Mouse (Mus musculus): ENCODE results near the gene Fuca2.

Fuca2 gene

DNA sequence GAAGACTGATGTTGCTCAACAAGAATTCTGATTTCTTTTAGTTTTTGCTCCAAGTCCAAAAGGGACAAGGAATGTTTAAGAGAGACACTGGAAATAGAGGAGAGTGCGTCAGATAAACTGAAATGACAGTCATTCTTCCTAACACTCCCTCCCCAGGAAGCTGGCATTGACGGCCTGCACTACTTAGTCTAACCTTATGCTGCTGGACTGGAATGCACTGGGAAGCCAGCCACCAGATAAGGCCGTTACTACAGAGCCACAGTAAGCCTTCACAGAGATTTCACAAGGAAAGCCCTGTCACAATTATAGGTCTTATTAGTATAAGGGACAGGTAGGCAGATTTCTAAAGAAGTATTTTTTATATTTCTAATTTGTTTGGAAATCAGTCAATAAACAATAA is 35.4 kb downstream of the Fuca2 start:
- no peak for DNase-seq

DNA sequence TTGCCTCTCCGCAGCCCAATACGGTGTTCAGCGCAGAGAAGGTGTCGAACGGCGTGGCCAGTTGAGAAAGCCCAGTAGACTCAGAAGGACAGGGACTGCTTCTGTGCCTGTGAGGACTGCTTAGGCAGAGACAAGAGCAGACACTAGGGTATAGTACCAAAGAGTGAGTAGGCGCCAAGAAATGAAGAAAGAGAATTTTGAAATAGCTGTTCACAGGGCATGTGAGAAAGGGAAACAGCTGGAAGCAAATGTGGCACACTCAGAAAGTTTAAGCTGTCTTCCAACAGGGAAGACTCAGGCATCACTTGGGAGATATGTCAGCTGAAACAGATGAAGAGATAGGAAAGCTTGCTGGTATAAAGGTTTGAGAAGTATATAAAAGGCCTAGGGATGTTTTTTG is 37.4 kb downstream of the Fuca2 start:
- peak; percentile 18 for DNase-seq

DNA sequence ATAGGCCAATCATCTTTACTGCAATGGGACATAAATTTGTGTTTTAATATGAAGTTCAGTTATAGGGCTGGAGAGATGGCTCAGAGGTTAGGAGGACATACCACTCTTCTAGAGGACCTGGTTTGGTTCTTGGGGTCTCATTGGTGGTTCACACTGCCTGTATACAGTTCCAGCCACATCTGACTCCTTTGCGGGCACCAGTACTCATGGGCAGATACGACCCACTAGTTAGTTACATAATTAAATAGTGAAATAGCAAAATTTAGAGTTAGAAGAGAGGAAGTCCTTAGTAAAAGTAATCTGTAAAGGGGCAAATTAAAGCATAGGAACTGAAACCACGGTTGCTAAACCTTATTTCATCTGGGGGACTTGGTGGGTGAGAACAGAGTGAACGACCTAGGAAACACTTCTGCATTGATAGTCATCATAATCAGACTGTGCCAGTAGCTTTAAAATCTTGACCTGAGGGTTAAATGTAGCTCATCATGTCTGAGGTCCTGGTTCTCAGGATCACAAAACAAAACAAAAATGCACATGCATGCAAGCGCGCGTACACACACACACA is 40.5 kb downstream of the Fuca2 start:
- DNase-seq: no peak

DNA sequence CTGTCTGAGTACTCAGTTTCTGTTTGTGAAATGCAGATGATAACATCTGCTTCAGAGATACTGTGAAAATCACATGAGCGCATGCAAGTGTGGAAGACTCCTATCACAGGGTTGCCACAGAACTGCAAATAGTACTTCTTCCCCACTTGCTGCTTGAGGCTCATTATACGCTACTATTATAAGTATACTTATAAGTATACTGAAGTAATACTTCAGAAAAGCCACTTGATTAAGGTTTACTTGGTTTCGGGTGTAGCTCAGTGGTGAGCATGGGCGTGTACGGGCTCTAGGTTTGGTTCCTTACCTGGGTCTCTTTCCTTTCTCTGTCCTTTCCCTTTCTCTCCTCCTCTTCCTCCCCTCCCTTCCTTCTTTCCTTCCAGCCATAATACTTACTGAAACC is 42.4 kb downstream of the Fuca2 start:
- peak; percentile 27 for DNase-seq

DNA sequence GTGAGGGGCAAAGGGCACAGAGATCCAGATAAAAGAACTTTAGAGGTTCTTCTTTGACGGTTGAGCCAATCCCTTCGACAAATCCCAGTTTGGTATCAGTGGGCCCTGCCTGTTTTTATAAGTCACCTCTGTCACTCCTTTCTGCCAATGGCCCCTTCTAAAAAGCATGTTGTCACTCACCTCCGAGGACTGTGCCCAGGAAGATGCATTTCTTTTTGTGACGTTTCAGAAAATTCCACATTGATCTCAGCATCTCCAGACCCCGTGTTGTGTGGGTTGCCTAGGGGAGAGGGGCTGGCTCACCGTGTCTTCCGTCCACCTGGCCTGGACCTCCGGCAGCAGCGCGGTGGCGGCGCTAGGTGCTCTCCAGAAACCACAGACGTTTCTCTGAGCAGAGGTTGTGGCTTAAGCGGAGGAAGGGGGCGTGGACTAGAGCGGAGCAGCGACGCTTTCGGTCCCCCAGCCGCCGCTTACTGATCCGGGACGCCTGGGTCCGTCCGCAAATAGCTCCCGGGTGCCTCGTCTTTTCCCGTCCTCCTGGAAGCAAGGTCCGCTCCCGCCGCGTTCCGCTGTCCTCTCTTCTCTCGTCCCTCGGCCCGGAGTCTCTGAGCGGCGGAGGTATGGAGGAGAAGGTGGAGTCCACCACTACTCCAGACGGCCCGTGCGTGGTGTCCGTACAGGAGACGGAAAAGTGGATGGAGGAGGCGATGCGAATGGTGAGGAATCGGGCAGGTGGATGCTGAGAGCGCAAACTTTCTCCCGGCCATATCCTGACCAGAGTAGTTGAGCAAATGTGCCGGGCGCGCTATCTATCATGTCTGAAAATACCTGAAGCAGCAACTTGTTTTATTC is 53.5 kb downstream of the Fuca2 start, which contains the start of the genes Adat2 and Pex3:
Gene Adat2 (plus strand): TSS at position 249 of the 852 bp plus-strand sequence.
Gene Pex3 (minus strand): TSS at position 497 of the 852 bp plus-strand sequence.
- peak; percentile 92 for DNase-seq

DNA sequence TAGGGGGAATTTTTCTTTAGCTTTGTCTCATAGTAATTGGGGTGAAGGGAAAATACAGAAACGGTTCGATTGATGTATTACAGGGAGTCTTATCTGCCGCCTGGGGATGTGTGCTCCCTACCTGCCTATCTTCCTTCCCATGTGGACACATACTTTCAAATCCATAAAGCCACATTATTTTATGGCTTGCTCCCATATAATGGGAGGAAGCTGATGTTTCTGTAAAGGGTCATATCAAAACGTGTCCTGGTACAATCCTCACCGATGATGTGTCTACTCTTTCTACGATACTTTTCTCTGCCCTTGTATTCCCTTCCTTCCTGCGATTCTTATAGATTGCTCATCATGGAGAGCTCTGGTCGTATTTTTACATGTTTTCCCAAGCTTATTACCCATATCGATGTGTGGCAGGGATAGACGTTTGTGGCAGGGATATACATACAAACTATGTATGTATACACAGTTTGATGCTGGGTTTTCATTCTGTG is 54.2 kb downstream of the Fuca2 start:
- no peak for DNase-seq

DNA sequence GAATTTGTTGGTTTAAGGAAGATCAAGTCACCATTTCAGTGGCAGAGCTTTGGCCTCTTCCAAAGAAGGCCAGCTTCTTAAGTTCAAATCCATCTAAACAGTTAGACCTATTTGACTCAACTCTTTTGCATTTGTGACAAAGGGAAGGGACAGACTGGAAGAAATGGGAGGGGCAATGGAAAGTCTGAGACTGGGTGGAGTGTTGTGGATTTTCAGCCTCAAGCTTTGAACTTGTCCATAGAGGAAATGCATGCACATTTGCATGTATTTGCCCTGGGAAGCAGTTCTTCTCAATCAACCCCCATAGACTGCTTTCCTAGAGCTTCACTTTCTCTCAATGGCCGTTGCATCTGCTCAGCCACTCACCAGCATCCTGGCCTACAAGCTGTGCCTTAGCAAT is 55.0 kb downstream of the Fuca2 start:
- DNase-seq: no peak

DNA sequence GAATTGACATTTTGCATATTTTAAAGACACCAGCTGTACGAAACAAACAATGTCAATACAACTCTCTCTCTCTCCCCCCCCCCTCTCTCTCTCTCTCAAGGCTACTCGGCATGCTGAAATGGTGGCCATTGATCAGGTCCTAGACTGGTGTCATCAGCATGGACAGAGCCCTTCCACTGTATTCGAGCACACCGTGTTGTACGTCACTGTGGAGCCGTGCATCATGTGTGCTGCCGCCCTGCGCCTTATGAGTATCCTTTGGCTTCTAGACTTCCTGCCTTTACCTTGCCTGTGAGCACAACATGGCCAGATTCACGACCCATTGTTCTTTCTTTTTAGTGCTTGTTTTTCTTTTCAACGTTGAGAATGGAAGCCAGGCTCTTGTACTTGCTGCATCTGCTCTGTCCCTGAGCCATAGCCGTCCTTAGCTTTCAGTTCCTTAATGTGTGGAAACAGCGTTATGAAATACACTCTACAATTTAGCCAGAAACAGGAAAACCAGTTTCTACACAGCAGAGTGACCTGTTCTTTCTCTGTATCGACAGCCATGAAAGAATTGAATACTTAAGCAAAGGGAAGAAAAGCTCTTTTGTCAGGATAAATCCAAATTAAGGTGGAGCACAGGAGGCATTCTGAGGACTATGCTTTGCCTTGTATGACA is 60.8 kb downstream of the Fuca2 start:
- no peak for DNase-seq

DNA sequence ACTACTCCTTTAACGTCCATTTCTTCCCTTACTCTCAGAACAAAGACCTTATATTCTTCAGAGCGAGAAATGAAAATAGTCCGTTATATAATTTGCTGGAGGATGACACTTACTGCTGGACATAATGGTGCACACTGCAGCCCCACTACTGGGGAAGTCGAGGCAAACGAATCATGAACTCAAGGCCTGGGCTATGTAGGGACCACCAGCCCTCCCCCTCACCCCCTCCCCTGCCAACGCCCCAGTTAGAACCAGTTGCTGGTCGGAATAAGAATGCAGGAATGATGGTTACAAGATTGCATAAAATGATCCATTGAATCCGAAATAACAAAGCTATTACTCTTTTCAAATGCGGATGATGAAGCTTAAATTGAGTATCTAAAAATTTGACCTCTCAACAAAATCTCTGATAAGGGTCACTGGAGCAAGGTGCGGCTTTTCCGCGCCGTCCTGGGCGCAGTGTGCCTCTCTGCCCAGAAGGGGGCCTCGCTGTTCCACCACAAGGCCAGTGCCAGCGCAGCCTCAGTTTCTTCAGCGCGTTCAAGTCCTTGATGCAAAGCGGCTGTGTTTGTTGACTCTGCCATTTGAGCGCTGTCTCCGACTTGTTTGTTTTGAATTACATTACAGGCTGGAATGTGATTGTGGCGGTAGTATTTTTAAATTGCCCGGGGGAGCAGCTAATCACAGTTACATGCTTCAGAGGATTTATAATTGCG is 65.2 kb downstream of the Fuca2 start:
- peak; percentile 60 for DNase-seq

DNA sequence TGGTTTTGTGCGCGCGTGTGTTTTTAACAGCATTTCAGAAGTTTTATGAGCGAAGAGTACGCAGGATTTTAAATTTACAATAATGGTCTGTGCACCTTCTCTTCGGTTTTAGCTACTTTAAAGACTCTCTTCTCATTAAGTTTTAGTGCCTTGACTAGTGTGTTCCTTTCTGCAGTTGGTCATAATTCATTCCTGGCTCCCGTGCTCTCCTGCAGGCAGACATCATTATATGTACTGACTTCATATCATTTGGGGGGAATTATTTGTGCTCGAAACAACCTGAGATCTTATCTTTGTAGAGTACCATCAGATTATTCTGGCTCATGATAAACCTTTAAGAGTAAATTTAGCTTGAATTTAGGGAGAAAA is 65.7 kb downstream of the Fuca2 start:
- DNase-seq: no peak

DNA sequence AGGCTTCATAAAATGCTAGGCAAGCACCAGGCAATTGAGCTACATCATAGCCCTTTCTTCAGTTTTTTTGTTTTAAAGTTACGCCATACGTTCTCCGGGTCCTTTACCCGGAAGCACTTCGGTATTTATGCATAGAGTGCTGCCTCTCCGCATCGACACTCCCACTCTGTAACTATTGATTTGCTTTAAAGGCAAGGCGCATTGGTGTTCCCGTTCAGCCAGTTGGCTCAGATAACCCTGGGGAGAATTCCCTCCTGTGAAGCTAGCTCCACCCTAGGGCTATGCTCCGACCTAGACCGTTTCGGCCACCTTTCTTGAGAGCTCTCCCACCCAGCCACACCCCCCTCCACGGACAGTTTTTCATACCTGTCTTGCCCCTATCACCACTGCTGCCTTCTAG is 67.1 kb downstream of the Fuca2 start:
- no peak for DNase-seq

Measured in lung, postnatal 36 days (tissue).